Mouse (Mus musculus): ENCODE data around the gene Zfp420.
"Not testable (repeated sequence)": the region's sequence is repeated elsewhere in the genome, so short reads cannot be mapped to it uniquely, and the experiment has no call there.

DNA sequence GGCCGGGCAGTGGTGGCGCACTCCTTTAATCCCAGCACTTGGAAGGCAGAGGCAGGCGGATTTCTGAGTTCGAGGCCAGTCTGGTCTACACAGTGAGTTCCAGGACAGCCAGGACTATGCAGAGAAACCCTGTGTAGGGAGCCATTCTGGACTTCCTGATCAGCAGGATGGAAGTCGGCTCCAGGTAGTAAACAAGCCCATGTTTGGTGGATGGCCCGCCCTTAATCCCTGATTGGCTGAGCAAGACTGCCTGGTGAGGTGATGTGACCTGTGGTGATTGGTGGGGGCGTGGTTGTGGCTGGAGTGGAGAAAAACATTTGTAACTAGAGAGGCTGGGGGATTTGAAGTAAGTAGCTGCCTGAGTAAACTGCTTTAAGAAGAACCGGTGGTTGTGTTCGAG is 17.8 kb downstream of the Zfp420 start:
- not testable (repeated sequence) for TF ChIP-seq CTCF (IDR thresholded peaks at IDR 0.05; ENCODE audit: control insufficient read depth, insufficient read depth, low read length); POLR2A (IDR thresholded peaks at IDR 0.05; ENCODE audit: borderline replicate concordance, control insufficient read depth, low read depth, low read length)
